Mouse (Mus musculus) layer of hippocampus, postnatal 14 days (tissue): ENCODE measurements around the gene Gm6217. TPM values are rescaled to one million over a fixed set of nuclear protein-coding genes. Genes with fewer than 3 reads are reported as not detected.
"Not testable (repeated sequence)": the region's sequence is repeated elsewhere in the genome, so short reads cannot be mapped to it uniquely, and the experiment has no call there.

Experiments
- DNase-seq, 2 experiments: peaks; one replicate each; pipeline ENCODE4 v3.0.0; 2021 to 2022; ENCODE audit warnings: low spot score in 2 of 2, mixed read lengths in 1 of 2
- long read RNA-seq, 2 experiments: library from polyadenylated mRNA; stranded (forward); transcript quantifications; one replicate each; pipeline ENCODE4 v2.0.0; 2021
- total RNA-seq, 2 experiments: library from RNA; stranded (reverse); gene quantifications; 2 replicates each; pipeline ENCODE4 v1.2.3; 2021

Gene Gm6217
- total RNA-seq, result not detected
- long read RNA-seq, experiment 1, result 0 reads
- long read RNA-seq, experiment 2, result 0 reads

DNA sequence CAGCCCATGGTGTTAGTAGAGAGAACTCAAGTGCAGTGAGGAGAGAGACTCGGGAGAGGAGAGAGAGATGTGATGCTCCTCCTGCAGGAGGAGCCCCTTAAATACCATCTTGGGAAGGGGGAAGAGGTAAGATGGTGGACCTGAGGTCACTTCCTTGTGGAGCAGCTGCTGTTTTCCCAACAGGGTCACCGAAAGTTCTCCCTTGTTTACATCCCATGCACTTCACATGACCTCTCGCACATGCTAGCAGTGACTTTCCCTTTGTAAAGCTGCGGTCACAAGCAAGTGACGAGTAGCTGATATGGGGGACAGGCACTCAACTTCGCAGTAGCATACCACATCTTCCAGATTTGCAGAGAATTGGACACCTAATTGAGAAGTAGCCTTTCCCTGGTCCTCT lies at the start of gene Gm6217:
Gm6217 (minus strand) TSS at position 74 of the 400 bp plus-strand sequence.
- DNase-seq, result not testable (repeated sequence)

DNA sequence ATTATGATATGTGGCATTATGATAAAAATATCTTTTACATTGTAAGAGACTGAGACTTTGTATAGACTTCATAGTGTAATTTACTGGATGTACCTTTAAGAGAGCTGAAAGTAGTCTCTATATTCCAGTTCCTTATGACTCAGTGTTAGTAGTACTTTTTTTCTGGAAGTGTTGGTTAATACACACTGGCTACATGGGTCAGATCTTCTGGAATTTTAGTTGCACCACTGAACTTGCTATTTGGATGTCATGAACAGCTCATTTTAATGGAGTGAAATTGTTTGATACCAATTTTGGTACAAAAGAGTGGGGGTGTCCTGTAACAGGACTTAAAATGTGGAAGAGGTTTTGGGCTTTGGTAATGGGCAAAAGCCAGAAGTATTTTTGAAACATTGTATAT lies 46.6 kb upstream of the Gm6217 start:
- no peak for DNase-seq

DNA sequence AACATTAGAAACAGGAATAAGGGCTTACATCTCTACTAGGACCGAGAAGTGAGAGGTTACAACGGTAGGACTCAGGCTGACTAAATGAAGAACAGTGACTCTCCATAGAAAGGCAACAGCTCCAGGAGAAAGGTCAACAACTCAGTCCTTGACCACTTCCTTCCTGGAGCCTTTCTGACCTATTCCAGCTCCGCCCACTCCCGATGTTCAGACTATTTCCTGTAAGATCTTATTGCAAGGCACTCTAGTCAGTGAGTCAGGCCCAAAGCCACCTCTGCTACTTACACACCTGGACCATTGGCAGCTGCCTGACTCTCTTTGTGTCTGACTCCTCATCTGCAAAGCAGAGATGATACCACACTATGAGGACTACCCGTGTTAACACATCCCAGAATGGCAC lies 44.6 kb upstream of the Gm6217 start:
- DNase-seq, result no peak

DNA sequence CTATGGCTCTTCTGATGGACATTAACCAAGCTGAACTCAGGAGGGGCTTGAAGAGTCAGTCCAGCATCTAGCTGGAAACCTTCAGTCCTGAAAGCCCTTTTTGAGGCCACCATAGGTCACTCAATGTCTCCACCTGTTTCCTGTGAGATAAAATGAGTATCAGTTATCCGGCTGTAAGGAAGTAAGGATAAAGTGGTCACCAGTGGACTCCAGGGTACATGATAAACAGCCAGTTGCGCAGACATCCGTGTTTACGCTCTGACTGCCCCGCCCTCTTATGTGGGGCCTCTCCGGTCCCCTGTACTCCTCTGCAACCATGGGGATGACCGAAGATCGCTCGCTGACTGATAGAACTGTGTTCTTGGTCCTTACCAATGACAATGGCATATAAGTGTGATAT lies 43.1 kb upstream of the Gm6217 start:
- no peak for DNase-seq

DNA sequence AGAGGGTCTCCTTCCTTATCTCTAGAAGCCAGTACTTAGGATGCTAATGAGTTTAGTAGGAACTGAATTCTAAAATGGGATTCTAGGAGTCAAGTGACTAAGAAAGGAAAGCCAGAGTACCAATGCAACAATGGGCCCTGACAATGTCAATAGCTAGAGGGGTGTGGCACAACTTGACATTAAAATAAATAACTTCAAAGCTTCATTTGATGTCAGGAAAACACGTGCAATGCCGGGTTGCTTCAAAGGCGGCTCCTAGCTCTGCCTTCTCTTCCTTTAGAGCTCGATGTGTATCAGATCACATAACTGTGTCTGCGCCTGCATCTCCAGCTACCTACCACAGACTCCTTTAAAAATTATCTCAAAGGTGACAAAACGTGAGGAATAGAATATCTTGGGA lies 42.7 kb upstream of the Gm6217 start:
- DNase-seq, result no peak

DNA sequence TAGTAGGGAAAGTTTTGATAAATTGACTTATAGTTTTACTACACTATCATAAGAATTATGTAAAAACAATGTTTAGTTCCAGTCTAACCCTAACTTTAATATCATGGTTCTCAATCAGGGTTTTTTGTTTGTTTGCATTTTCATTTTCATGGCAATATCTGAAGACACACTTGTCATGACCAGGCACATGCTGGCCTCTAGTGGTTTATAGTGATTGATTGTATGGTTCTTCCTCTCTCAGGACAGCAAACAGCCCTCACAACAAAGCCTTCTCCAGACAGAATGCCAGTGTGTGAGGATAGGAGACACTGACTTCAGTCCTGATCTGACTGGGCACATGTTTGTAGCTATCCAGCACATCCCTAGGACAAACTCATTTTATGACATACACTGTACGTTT lies 42.0 kb upstream of the Gm6217 start:
- peak in 1 of 2 experiments; percentile 14 for DNase-seq

DNA sequence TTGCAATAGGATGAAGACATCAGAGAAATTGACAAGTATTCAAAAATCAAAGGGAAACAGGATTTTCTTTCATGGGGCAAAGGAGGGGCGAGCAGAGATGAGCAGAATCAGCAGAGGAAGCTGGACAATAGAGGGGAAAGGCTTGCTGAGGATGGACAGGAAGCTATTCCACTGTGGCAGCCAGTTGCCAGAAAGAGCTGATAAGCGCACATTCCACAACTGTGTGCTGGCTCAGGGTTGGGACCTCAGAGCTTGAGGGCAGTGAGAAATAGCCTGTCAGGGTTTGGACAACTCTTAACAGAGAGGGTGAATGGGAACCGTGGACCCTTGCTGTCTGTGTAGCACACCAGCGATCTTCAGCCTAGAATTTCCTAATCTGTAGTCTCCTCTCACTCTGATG lies 40.8 kb upstream of the Gm6217 start:
- no peak for DNase-seq

DNA sequence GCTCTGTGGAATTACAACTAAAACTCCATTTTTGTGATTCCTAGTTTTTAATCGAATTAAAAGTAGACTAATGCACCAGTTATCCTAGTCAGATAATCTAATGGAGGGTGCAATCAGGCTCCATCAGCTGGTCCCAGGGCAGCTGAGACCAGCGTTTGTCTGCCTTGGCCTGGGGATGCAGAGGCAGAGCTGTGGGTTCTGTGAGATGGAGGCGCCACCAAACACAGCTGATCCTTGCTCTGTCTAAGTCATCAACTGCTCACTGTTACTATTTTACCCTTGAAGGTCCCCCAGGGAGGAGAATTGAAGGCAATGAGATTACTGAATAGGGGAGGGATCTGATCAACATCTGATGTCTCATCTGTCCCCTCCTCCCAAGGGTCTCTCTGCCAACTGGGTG lies 35.2 kb upstream of the Gm6217 start:
- DNase-seq, result no peak

DNA sequence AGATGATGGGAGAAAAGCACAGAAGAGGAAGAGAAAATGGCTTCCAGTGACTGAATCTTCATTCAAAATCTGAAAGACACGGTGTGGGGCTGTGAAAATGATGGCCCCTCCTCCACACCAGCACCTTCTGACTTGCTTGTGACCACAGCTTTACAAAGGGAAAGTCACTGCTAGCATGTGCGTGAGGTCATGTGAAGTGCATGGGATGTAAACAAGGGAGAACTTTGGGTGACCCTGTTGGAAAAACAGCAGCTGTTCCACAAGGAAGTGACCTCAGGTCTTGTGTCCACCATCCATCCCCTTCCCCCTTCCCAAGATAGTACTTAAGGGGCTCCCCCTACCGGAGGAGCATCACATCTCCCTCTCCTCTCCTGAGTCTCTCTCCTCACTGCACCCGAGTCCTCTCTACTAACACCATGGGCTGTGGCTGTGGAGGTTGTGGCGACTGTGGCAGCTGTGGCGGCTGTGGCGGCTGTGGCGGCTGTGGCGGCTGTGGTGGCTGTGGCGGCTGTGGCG lies 28.7 kb upstream of the Gm6217 start, which contains the start of gene Gm47955:
Gm47955 (plus strand) TSS at position 417 of the 516 bp plus-strand sequence.
- DNase-seq, result no peak

DNA sequence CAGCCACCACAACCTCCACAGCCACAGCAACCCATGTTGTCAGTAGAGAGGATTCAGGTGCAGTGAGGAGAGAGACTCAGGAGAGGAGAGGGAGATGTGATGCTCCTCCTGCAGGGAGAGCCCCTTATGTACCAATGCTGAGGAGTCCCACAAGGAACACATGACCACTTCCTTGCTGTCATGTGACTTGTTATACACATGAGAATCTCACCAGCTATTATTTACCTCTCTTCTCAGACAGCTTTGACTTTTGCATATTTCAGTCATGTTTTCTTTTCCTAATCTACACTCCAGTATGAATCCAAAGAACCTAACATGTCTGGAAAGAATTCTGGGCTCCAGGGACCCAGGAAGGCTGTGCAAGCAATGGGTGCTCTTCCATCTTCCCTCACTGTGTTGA lies 24.7 kb upstream of the Gm6217 start, which contains the start of gene Gm7544:
Gm7544 (minus strand) TSS at position 101 of the 400 bp plus-strand sequence.
- not testable (repeated sequence) for DNase-seq

DNA sequence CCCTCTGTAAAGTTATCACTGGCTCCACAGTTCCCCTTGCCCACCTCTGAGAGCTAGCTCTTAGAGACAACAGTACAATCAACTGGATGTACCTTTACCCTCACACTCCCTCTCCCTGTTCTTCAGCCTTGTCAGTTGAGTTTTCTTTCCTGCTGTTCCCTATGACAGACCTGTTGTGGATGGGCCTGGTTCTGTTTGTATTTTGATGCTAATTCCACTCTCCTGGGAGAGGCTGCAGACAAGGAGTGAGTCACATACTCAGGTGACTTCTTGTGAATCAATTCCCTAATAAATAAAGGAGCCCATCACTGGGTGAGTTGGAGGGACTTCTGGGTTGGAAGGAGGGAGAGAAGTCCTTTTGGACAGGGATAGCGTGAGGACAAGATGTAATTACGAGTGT lies 17.4 kb upstream of the Gm6217 start:
- DNase-seq, result no peak

DNA sequence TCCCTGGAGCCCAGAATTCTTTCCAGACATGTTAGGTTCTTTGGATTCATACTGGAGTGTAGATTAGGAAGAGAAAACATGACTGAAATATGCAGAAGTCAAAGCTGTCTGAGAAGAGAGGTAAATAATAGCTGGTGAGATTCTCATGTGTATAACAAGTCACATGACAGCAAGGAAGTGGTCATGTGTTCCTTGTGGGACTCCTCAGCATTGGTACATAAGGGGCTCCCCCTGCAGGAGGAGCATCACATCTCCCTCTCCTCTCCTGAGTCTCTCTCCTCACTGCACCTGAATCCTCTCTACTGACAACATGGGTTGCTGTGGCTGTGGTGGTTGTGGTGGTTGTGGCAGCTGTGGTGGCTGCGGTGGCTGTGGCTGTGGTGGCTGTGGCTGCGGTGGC lies 14.8 kb upstream of the Gm6217 start:
- not testable (repeated sequence) for DNase-seq

DNA sequence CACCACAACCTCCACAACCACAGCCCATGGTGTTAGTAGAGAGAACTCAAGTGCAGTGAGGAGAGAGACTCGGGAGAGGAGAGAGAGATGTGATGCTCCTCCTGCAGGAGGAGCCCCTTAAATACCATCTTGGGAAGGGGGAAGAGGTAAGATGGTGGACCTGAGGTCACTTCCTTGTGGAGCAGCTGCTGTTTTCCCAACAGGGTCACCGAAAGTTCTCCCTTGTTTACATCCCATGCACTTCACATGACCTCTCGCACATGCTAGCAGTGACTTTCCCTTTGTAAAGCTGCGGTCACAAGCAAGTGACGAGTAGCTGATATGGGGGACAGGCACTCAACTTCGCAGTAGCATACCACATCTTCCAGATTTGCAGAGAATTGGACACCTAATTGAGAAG lies 12.1 kb upstream of the Gm6217 start, which contains the start of gene A030003K21Rik:
A030003K21Rik (minus strand) TSS at position 94 of the 400 bp plus-strand sequence.
- DNase-seq, result not testable (repeated sequence)

DNA sequence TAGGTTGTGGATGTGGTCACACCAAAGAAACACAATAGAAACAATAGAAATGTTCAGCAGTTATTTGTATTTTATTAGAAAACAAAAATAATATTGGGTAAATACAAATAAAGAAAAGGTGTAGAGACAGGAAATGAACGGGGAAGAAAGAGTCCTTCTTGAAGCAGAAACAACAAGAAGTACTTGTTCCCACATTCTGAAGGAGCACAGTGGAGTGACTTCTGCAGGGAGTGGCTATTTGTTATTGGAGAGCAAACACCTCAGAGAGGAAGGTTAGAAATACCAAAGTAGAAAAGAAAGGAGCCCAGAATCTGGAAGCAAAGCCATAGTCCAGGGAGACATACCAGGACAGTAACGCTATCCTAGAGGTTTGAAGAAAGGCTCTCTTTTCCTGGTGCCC lies 11.3 kb upstream of the Gm6217 start:
- DNase-seq, result not testable (repeated sequence)

DNA sequence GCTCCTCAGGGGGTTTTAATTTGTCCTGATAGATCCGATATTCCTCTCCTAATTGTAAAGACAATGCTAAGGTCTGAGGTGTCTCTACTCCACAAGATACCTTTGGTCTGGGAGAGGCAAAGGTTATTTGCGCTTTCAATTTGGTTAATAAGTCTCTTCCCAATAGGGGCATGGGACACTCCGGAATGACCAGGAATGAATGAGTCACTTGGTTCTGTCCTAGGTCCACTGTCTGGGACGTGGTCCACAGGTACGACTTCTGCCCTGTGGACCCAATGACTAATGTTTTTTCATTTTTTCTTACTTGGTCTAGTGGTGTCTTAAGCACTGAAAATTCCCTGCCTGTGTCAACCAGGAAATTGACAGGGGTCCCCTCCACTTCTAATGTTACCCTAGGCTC lies 7.5 kb upstream of the Gm6217 start:
- no peak for DNase-seq

DNA sequence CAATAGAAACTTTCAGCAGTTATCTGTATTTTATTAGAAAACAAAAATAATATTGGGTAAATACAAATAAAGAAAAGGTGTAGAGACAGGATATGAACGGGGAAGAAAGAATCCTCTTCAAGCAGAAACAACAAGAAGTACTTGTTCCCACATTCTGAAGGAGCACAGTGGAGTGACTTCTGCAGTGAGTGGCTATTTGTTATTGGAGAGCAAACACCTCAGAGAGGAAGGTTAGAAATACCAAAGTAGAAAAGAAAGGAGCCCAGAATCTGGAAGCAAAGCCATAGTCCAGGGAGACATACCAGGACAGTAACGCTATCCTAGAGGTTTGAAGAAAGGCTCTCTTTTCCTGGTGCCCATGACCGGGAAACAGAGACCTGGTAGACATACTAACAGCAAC lies 641 bp downstream of the Gm6217 start:
- not testable (repeated sequence) for DNase-seq

DNA sequence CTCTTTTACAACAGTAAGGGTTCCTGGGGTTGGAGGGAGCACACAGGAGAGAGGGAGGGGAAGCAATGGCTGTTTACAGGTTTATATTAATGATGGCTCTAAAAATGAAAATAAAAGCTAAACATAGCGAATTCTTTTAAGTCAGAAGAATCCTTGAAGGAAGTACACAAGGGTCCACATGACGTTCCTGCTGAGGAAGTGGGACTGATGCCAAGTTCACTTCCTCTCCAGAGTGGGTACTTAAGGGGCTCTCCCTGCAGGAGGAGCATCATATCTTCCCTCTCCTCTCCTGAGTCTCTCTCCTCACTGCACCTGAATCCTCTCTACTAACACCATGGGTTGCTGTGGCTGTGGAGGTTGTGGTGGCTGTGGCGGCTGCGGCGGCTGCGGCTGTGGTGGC lies 6.5 kb downstream of the Gm6217 start, which contains the start of gene A030014E15Rik:
A030014E15Rik (plus strand) TSS at position 268 of the 400 bp plus-strand sequence.
- no peak for DNase-seq

DNA sequence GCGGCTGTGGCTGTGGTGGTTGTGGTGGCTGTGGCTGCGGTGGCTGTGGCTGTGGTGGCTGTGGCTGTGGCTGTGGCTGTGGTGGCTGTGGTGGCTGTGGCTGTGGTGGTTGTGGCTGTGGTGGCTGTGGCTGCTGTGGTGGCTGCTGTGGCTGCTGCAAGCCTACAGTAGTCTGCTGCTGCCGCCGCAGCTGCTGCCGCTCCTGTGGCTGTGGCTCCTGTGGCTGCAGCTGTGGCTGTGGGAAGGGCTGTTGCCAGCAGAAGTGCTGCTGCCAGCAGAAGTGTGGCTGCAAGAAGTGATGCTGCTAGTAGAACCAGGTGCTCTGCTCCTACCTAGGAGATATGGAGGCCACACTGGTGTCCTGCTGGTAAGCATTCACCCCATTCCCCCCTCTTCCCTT lies 17.8 kb downstream of the Gm6217 start:
- not testable (repeated sequence) for DNase-seq

DNA sequence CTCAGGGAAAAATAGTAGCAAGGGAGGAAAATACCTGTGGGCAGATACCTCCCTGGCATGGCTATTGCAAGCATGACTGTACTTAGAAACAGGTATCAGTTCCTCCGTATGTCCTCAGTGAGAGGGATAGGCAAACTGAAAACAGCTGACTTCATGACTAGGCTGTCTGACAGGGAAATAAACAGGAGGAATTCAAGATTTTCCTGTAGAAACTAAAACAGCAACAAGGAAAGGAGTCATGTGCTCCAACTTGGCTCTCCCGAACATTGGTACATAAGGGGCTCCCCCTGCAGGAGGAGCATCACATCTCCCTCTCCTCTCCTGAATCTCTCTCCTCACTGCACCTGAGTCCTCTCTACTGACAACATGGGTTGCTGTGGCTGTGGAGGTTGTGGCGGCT lies 18.2 kb downstream of the Gm6217 start, which contains the start of gene A030005L19Rik:
A030005L19Rik (plus strand) TSS at position 301 of the 400 bp plus-strand sequence.
- DNase-seq, result no peak

DNA sequence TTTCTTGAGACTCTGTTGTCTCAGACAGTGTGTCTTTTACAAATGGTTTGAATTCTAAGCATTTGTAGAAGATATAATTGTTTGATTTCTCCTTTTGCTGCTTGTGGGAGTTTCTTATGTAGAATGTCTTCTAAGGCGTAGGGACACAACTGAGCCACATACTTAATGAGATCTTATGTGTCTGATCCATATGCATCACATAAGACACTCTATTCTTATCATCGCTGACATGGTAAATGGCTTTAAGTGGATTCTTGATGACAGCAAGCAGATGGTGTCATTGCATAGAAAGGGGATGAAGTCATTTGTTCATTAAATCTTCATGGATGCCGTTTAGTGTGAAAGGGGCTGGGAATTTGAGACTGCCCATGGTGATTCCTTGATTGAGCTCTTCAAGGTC lies 25.3 kb downstream of the Gm6217 start:
- no peak for DNase-seq

DNA sequence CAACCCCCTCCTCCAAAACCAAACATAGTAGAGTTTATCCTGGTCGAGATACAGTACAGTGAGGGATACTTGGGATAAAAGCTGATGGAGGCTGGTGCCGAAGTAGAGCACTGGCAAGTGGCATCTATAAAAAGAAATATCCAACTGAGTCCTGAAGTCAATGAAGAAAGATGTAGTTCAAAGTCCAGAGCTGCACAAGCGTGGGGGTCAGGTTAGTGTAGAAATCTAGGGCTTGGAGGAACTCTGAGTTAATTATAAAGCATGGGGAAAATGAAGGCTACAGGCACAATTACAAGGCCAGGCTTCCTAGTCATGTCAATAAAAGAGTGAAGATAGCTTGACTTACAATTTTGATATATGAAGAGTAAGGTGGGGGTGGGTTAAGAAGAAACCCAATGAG lies 30.0 kb downstream of the Gm6217 start:
- no peak for DNase-seq

DNA sequence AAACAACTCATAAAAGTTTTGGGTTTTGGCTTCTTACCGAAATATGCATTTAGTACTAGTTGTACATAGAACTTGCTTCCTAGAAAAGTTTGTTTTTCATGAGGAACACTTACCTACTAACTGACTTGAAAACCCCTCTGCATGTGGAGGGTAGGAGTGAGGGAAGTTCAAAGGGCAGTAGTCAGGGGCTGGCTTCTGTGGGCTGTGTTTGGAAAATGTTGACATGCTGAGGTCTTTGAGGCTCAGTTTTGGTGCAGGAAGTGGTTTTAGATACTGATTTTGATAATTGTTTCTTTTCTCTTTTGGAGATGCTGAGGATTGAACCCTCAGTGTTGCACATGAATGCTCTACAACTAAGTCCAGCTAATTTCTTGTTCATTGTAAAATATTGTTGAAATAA lies 30.6 kb downstream of the Gm6217 start:
- no peak for DNase-seq

DNA sequence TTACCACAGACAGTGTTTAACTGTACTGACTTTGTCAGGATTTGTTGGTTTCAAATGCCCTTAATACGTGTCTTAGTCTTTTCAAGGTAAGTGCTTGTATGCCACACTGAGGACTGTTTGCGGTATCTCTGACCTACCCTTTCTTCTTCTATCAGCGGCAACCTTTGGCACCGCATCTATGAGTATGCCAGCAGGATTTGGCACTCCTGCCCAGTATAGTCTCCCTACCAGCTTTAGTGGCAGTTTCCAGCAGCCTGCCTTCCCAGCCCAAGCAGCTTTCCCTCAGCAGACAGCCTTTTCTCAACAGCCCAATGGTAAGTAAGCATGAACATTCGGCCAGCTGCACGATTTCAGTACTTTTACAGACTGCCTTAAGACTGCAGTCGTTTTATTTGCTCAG lies 37.9 kb downstream of the Gm6217 start:
- no peak for DNase-seq
